17 mouse cellular contexts compared by ENCODE assay signal in the genomic region with DNA sequence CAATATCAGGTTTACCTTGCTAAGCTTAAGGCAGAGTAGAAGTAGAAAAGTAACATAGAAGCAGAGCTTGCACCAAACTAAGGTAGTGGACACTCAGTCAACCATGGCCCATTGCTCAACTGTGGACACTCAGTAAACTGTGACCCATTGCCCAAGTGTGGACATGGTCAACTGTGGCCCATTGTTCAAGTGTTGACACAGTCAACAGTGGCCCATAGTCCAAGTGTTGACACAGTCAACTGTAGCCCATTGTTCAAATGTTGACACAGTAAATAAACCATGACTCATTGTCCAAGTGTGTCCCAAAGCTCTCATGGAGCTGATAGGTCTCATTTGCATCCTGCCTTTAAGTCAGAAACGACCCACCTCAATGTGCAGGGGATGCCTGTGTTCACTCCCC.
DNase-seq lines count a peak whose midpoint lies in the region; ATAC-seq and TF ChIP-seq lines count a peak whose summit lies in the region.
"Had no signal": no experiment of that assay in that cellular context is flagged by ENCODE, and none has a peak within 500 bp of the region (broad histone marks: within the 10 kb centered on the region; RNA-seq: fewer than 3 reads in every experiment).

No protein-coding gene starts in this region.

- TF ChIP-seq POLR2A in lung, adult 2 months (IDR thresholded peaks at IDR 0.05; ENCODE audit: borderline replicate concordance, extremely low read depth, low read depth, low read length), result no peak

- no peaks in the 10 kb centered on the region for H3K36me3 ChIP-seq in intestine, postnatal 0 days (ENCODE audit: control insufficient read depth, insufficient read depth)
- H3K36me3 ChIP-seq in intestine, embryonic 15.5 days, result no peaks in the 10 kb centered on the region
- H3K36me3 ChIP-seq in lung, embryonic 14.5 days (ENCODE audit: insufficient read depth), result no peaks in the 10 kb centered on the region
- H3K36me3 ChIP-seq: embryonic facial prominence, embryonic 13.5 days; hindbrain, embryonic 12.5 days; midbrain, embryonic 15.5 days had no signal

- H3K9me3 ChIP-seq in intestine, postnatal 0 days (ENCODE audit: control insufficient read depth), result no peaks in the 10 kb centered on the region
- no peaks in the 10 kb centered on the region for H3K9me3 ChIP-seq in intestine, embryonic 15.5 days
- no peaks in the 10 kb centered on the region for H3K9me3 ChIP-seq in lung, embryonic 14.5 days (ENCODE audit: low read depth, low read length)
- H3K9me3 ChIP-seq: embryonic facial prominence, embryonic 13.5 days; hindbrain, embryonic 12.5 days; midbrain, embryonic 15.5 days had no signal

- H3K4me2 ChIP-seq in intestine, postnatal 0 days (replicated peaks; ENCODE audit: low read depth), result no peak overlapping the region
- no peak overlapping the region for H3K4me2 ChIP-seq in intestine, embryonic 15.5 days (replicated peaks)
- H3K4me2 ChIP-seq in lung, embryonic 14.5 days, result no peak overlapping the region
- H3K4me2 ChIP-seq: embryonic facial prominence, embryonic 13.5 days; hindbrain, embryonic 12.5 days; midbrain, embryonic 15.5 days had no signal

- no peaks in the 10 kb centered on the region for H3K27me3 ChIP-seq in intestine, postnatal 0 days (replicated peaks; ENCODE audit: control insufficient read depth, insufficient read depth, low read length)
- H3K27me3 ChIP-seq in intestine, embryonic 15.5 days (replicated peaks), result no peaks in the 10 kb centered on the region
- H3K27me3 ChIP-seq in lung, embryonic 14.5 days (ENCODE audit: insufficient read depth, low read length), result no peaks in the 10 kb centered on the region
- H3K27me3 ChIP-seq: hindbrain, embryonic 12.5 days; midbrain, embryonic 15.5 days had no signal

- peak; percentile 4 for DNase-seq in lung, embryonic 14.5 days
- no peak for DNase-seq in lung, adult 2 months
- DNase-seq in lung, postnatal 10 days, result peak; percentile 41
- peak; percentile 17 for DNase-seq in telencephalon, adult 2 months (ENCODE audit: low read depth, low spot score)
- DNase-seq in right cerebral cortex, adult 2 months (ENCODE audit: low spot score in 2 of 2), result no peak
- no peak for DNase-seq in gastrocnemius, adult 18-20 months (ENCODE audit: low spot score)
- DNase-seq: adrenal gland, postnatal 14 days; cerebellum, adult 11-12 months; gastrocnemius, postnatal 25 days; thymus, postnatal 14 days had no signal

- peak; percentile 45; the same call in 1 of the 2 replicates for ATAC-seq in intestine, postnatal 0 days
- no peak for ATAC-seq in intestine, embryonic 15.5 days
- peak; percentile 57 for ATAC-seq in lung, embryonic 14.5 days (ENCODE audit: insufficient read depth)
- ATAC-seq: inflammation-experienced regulatory T-cells, adult 6 months; midbrain, embryonic 15.5 days had no signal

- TF ChIP-seq CTCF in intestine, postnatal 0 days (IDR thresholded peaks at IDR 0.05; ENCODE audit: low read depth), result no peak
- no peak for TF ChIP-seq CTCF in lung, embryonic 14.5 days (IDR thresholded peaks at IDR 0.05; ENCODE audit: low read depth)
- TF ChIP-seq CTCF in lung, adult 2 months (IDR thresholded peaks at IDR 0.05; ENCODE audit: insufficient read depth, low read length), result no peak

- H3K4me3 ChIP-seq in intestine, postnatal 0 days (ENCODE audit: low read depth, low read length), result no peak overlapping the region
- no peak overlapping the region for H3K4me3 ChIP-seq in intestine, embryonic 15.5 days (replicated peaks)
- no peak overlapping the region for H3K4me3 ChIP-seq in lung, embryonic 14.5 days (ENCODE audit: low read depth, low read length)
- H3K4me3 ChIP-seq in lung, adult 2 months (replicated peaks; ENCODE audit: extremely low read depth, low read depth, low read length), result no peak overlapping the region
- H3K4me3 ChIP-seq: embryonic facial prominence, embryonic 13.5 days; hindbrain, embryonic 12.5 days; midbrain, embryonic 15.5 days had no signal

- 29% methylated on average over 1 of the region's 1 CpGs for WGBS in intestine, postnatal 0 days
- 48% methylated on average over 1 of the region's 1 CpGs for WGBS in intestine, embryonic 15.5 days
- 37% methylated on average over 1 of the region's 1 CpGs for WGBS in lung, embryonic 14.5 days
- WGBS in lung, adult 2 months, result 40% methylated on average over 1 of the region's 1 CpGs

- H3K4me1 ChIP-seq in intestine, postnatal 0 days (replicated peaks; ENCODE audit: control insufficient read depth, insufficient read depth, low read length), result peaks cover 3% of the 10 kb centered on the region; the same call in 1 of the 2 replicates
- no peaks in the 10 kb centered on the region for H3K4me1 ChIP-seq in intestine, embryonic 15.5 days (replicated peaks)
- no peaks in the 10 kb centered on the region for H3K4me1 ChIP-seq in lung, embryonic 14.5 days (ENCODE audit: insufficient read depth)
- H3K4me1 ChIP-seq in lung, adult 2 months (ENCODE audit: control insufficient read depth, insufficient read depth, low read length), result no peaks in the 10 kb centered on the region
- H3K4me1 ChIP-seq: embryonic facial prominence, embryonic 13.5 days; hindbrain, embryonic 12.5 days; midbrain, embryonic 15.5 days had no signal

- H3K9ac ChIP-seq in intestine, postnatal 0 days (ENCODE audit: low read depth, low read length), result no peak overlapping the region
- no peak overlapping the region for H3K9ac ChIP-seq in intestine, embryonic 15.5 days
- no peak overlapping the region for H3K9ac ChIP-seq in lung, embryonic 14.5 days
- H3K9ac ChIP-seq: embryonic facial prominence, embryonic 13.5 days; hindbrain, embryonic 12.5 days; midbrain, embryonic 15.5 days had no signal

- H3K27ac ChIP-seq in intestine, postnatal 0 days (ENCODE audit: low read depth, low read length), result no peak overlapping the region
- H3K27ac ChIP-seq in intestine, embryonic 15.5 days, result no peak overlapping the region
- no peak overlapping the region for H3K27ac ChIP-seq in lung, embryonic 14.5 days (ENCODE audit: low read depth)
- H3K27ac ChIP-seq: embryonic facial prominence, embryonic 13.5 days; hindbrain, embryonic 12.5 days; macrophage; midbrain, embryonic 15.5 days had no signal

Comparison
In these comparisons a context has a peak if more than half of its experiments do, and no peak if none do; other contexts are left out.
1. DNase-seq: peak in lung, embryonic 14.5 days (single experiment), lung, postnatal 10 days (single experiment) and telencephalon, adult 2 months (single experiment); none in lung, adult 2 months (single experiment), right cerebral cortex, adult 2 months (0 of 2) and gastrocnemius, adult 18-20 months (single experiment).